Mouse (Mus musculus) limb, embryonic 13.5 days (tissue): ENCODE measurements around the gene Mrps24. TPM values are rescaled to one million over a fixed set of nuclear protein-coding genes. Genes with fewer than 3 reads are reported as not detected.

Experiments used
- ATAC-seq: fragments of 200-750 bp; cut with Nextera tagmentation; 2 replicates; pipeline ENCODE4 v1.8.0; 2017; ENCODE audit warnings: low read depth, moderate number of reproducible peaks, moderate TSS enrichment; ENCODE audit not compliant: low FRiP score
- H3K27ac ChIP-seq: fragments of 300-500 bp; sonication (generic); 2 replicates; pipeline ENCODE4 v1.5.1; 2015; ENCODE audit warnings: inconsistent platforms, mild to moderate bottlenecking, moderate library complexity
- H3K27me3 ChIP-seq: fragments of 300-500 bp; sonication (generic); 2 replicates; pipeline ENCODE4 v1.6.1; 2015; ENCODE audit warnings: mild to moderate bottlenecking, inconsistent platforms
- H3K36me3 ChIP-seq: fragments of 300-500 bp; sonication (generic); 2 replicates; pipeline ENCODE4 v1.6.1; 2015; ENCODE audit warnings: inconsistent platforms, mild to moderate bottlenecking, moderate library complexity
- H3K4me1 ChIP-seq: fragments of 300-500 bp; sonication (generic); 2 replicates; pipeline ENCODE4 v1.6.1; 2015; ENCODE audit warnings: inconsistent platforms
- H3K4me2 ChIP-seq: fragments of 300-500 bp; sonication (generic); replicated peaks from 2 replicates; pipeline ENCODE4 v1.6.1; 2015; ENCODE audit warnings: inconsistent platforms, mild to moderate bottlenecking, moderate library complexity
- H3K4me3 ChIP-seq: fragments of 300-500 bp; sonication (generic); 2 replicates; pipeline ENCODE4 v1.5.1; 2015; ENCODE audit warnings: moderate library complexity, mild to moderate bottlenecking, inconsistent platforms
- H3K9ac ChIP-seq: fragments of 300-500 bp; sonication (generic); 2 replicates; pipeline ENCODE4 v1.6.1; 2015; ENCODE audit warnings: mild to moderate bottlenecking, inconsistent platforms
- H3K9me3 ChIP-seq: fragments of 300-500 bp; sonication (generic); 2 replicates; pipeline ENCODE4 v1.6.1; 2016; ENCODE audit warnings: inconsistent platforms
- whole genome bisulfite sequencing: fragments of 180-500 bp; shearing (Covaris S2); methylation state at CpG from one replicate; pipeline ENCODE4 v1.1.7; 2015; 5-methylcytosine and 5-hydroxymethylcytosine counted together
- polyA plus RNA-seq: library from polyadenylated mRNA; unstranded; fragments of >200 nt; fragmentation: Nextera tagmentation; extraction: Ambion mirVana; gene quantifications from 2 replicates; pipeline ENCODE4 v1.2.1, GENCODE M21; 2015

The Mrps24 gene
- 171 and 175 TPM in 2 replicates for polyA plus RNA-seq

DNA sequence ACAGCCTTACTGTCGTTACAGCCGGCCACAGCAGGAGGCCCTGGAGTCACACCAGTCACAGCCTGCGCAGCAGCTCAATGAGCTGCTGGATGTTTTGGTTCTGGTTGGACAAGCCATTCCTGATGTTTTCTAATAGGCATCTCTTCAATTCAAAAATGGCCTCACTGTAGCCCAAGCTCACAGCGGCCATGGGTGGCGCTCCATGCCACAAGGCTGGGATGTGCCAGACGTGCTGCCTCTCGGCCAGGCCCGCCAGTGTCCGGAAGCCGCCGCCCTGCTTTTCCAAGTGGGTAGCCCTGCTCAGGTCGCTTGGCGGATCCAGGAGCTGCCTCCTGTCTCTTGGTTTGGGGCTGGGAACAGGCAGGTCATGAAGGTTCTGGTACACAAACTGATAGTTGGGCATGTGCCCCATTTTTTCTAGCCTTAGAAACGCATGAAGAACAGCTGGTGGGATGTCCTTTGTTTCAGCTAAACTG is at the start of gene Mrps24:
TSS of gene Mrps24 (minus strand) at position 51 of the 476 bp plus-strand sequence.
- Histone ChIP-seq H3K9me3 (no peaks in the 10 kb centered on the region), H3K4me2 (no peak within 1 kb of the TSS), H3K4me1 (no peaks in the 10 kb centered on the region), H3K27me3 (no peaks in the 10 kb centered on the region), H3K9ac (no peak within 1 kb of the TSS), H3K4me3 (no peak within 1 kb of the TSS), H3K27ac (no peak within 1 kb of the TSS), H3K36me3 (peaks cover 60% of the 10 kb centered on the region)
- WGBS = 76% methylated on average over 14 of the region's 14 CpGs
- no peak for ATAC-seq

DNA sequence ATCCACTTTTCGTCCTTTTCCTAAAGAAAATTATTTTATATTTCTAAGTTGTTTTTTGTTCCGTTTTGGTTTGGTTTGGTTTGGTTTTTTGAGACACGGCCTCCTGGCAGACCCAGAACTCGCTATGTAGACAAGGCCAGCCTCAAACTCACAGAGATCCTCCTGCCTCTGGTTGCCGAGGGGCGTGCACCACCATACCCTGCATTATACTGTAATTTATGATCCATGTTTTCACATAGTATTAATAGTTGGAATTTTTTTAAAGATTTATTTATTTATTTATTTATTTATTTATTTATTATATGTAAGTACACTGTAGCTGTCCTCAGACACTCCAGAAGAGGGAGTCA is 47.1 kb upstream of the Mrps24 start:
- no peak for ATAC-seq
- H3K9ac ChIP-seq = peak overlapping the region; percentile 92
- H3K9me3 ChIP-seq = no peaks in the 10 kb centered on the region
- peak overlapping the region; percentile 82 for H3K4me3 ChIP-seq
- 19% methylated on average over 6 of the region's 6 CpGs for WGBS
- H3K27me3 ChIP-seq = no peaks in the 10 kb centered on the region
- peak overlapping the region; percentile 80 for H3K4me2 ChIP-seq
- H3K27ac ChIP-seq = peak overlapping the region; percentile 88; the same call in 1 of the 2 replicates
- peaks cover 12% of the 10 kb centered on the region for H3K4me1 ChIP-seq
- peaks cover 3% of the 10 kb centered on the region for H3K36me3 ChIP-seq

DNA sequence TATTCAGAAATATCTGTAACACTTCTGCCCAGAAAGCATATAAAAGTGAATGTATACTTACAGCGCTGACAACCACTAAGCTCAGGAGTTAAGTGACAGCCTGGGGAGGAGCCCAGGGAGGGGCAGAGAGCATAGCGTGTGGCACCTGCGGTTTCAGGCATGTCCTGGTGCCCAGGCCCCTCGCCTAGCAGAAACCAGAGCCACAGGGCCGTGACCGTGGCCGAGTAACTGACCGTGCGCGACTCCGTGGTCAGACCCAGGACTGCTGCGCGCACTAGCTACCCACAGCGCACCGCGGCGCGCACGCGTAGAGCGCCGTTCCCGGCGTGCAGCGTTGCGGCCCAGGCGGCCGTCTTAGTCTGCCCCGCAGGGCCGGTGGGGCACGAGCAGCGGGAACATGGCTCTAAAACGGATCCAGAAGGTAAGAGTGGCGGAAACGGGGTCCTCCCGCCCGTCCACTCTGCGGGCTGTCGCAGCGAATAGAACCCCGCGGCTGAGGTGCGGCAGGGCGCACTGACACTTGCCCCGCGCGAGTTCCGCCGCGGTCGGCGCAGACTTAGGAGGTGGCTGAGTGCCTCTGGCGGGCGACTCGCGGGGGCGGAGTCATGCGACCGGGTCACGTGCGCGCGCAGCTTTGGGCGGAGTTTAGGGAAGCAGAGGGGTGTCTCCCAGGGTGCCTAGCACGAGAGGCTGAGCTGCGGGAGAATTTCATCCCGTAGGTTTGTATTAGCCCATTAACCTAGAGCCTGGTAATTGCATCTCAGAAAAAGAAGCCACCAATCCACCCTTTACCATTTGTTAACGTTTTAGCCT is 46.5 kb upstream of the Mrps24 start, which contains the start of gene Urgcp:
TSS of gene Urgcp (minus strand) at position 557 of the 813 bp plus-strand sequence.
- Histone ChIP-seq H3K4me1 (peaks cover 12% of the 10 kb centered on the region), H3K9me3 (no peaks in the 10 kb centered on the region), H3K9ac (peak within 1 kb of the TSS; percentile 92), H3K4me3 (peak within 1 kb of the TSS; percentile 82), H3K27me3 (no peaks in the 10 kb centered on the region), H3K27ac (peak within 1 kb of the TSS; percentile 88), H3K36me3 (peaks cover 3% of the 10 kb centered on the region), H3K4me2 (peak within 1 kb of the TSS; percentile 80)
- ATAC-seq = peak; percentile 98
- WGBS = under 1% methylated on average over 68 of the region's 68 CpGs

DNA sequence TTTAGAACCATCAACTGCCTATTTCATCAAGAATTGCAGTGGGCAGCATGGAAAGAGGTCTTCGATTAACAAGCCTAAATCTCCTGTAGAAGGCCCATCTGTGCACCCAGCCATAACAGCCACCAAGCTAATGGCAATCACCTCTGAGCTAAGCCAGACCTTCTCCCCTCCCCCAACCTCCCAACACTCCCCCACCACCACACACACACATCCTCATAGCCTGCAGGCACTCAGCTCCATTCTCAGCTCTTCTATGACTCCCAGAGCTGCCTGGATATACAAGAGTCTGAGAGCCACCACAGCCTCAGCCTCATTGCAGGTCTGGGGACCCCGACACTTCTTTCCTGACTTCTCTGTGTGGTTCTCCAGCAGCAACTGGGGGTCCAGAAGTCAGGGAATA is 38.3 kb upstream of the Mrps24 start:
- Histone ChIP-seq H3K9ac (no peak overlapping the region), H3K27ac (no peak overlapping the region), H3K4me1 (no peaks in the 10 kb centered on the region), H3K4me2 (no peak overlapping the region), H3K4me3 (no peak overlapping the region), H3K36me3 (peaks cover 16% of the 10 kb centered on the region), H3K9me3 (peaks cover 13% of the 10 kb centered on the region; the same call in 1 of the 2 replicates), H3K27me3 (no peaks in the 10 kb centered on the region)
- WGBS = 93% methylated on average over 2 of the region's 2 CpGs
- no peak for ATAC-seq

DNA sequence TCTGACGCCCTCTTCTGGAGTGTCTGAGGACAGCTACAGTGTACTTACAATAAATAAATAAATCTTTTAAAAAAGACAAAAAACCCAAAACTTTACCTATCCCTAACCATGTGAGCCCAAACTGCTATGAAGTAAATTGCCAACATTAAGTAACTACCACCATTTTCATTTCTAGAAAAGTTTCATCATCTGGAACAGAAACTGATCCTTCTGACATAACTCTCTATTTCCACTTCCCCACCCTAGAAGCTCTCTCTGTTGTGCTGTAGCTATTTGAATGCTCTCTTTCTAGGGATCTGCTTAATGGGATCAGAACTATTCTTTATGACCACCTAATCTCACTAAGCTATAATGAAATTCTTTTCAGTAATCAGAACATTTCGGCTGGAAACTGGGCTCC is 29.5 kb upstream of the Mrps24 start:
- 88% methylated on average over 2 of the region's 2 CpGs for WGBS
- Histone ChIP-seq H3K27me3 (no peaks in the 10 kb centered on the region), H3K9ac (no peak overlapping the region), H3K4me3 (no peak overlapping the region), H3K27ac (no peak overlapping the region), H3K4me1 (peaks cover 6% of the 10 kb centered on the region), H3K9me3 (peaks cover 10% of the 10 kb centered on the region; the same call in 1 of the 2 replicates), H3K36me3 (peaks cover 5% of the 10 kb centered on the region; the same call in 1 of the 2 replicates), H3K4me2 (no peak overlapping the region)
- ATAC-seq = no peak

DNA sequence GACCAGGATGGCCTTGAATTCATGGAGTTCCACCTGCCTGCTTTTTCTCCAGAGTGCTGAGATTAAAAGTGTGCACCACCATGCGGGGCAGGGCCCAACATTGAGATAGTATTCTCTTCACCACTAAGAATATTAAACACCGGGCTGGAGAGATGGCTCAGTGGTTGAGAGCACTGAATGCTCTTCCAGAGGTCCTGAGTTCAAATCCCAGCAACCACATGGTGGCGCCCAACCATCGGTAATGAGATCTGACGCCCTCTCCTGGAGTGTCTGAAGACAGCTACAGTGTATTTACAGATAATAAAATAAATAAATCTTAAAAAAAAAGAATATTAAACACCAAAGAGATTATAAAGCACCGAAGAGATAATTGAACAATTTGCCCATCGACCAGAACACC is 26.6 kb upstream of the Mrps24 start:
- no peak overlapping the region for H3K9ac ChIP-seq
- H3K27ac ChIP-seq = no peak overlapping the region
- peaks cover 16% of the 10 kb centered on the region for H3K4me1 ChIP-seq
- H3K36me3 ChIP-seq = no peaks in the 10 kb centered on the region
- ATAC-seq = no peak
- H3K9me3 ChIP-seq = peaks cover 5% of the 10 kb centered on the region; the same call in 1 of the 2 replicates
- WGBS = 74% methylated on average over 7 of the region's 7 CpGs
- H3K4me2 ChIP-seq = no peak overlapping the region
- no peak overlapping the region for H3K4me3 ChIP-seq
- H3K27me3 ChIP-seq = no peaks in the 10 kb centered on the region

DNA sequence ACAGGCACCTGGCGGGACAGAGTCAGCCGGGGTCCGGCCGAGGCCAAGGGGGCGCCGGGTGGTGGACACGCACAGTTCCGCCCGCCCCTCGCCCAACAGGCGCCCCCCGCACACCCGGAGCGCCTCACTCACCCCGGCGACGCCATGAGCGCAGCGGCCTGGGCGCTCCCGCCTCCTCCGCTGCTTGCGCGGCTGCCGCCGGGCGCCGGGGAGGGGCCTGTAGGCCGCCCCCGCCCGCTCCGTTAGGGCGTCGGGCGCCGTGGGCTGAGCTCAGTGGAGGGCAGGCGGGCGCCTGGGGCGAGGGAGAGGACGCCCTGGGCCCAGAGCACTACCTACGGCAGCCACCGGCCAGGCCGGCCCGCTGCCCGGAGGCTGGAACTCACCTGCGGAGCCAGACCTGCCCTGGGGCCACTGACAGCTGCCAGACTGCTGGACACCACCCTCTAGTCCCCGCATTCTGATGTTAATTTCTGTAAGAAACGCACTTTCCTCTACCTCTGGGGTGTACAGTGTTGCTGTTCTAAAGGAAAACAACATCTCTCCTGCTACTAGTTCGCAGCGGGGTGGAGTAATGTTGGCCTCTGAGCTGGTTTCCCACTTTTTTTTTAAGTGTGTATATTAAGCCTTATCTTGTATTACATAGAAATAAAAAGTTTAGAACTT is 25.6 kb upstream of the Mrps24 start:
- Histone ChIP-seq H3K27me3 (no peaks in the 10 kb centered on the region), H3K4me1 (peaks cover 16% of the 10 kb centered on the region), H3K36me3 (no peaks in the 10 kb centered on the region), H3K9me3 (no peaks in the 10 kb centered on the region), H3K9ac (peak overlapping the region; percentile 97), H3K4me2 (peak overlapping the region; percentile 88), H3K27ac (peak overlapping the region; percentile 84), H3K4me3 (peak overlapping the region; percentile 94)
- peak; percentile 91 for ATAC-seq
- WGBS = under 1% methylated on average over 45 of the region's 50 CpGs

DNA sequence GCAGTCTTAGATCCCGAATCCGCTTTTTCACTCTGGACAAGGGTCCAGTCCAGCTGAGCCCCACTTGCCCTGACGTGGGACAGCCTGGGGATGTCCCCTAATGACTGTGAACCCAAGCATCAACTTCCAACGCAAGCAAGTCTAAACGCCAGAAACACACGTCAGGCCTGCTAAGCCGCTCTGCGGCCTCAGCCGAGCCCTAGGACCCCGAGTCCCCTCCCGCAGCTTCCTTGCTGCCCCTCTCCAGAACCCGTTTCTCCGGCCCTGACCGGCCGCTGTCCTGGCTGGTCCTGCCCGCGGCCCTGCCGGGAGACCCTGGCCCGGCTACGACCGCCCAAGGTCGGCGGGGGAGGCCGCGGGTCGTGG is 25.1 kb upstream of the Mrps24 start:
- WGBS = 1% methylated on average over 26 of the region's 26 CpGs
- Histone ChIP-seq H3K27me3 (no peaks in the 10 kb centered on the region), H3K9ac (peak overlapping the region; percentile 97), H3K36me3 (no peaks in the 10 kb centered on the region), H3K4me2 (peak overlapping the region; percentile 88), H3K4me1 (peaks cover 16% of the 10 kb centered on the region), H3K9me3 (no peaks in the 10 kb centered on the region), H3K27ac (peak overlapping the region; percentile 84), H3K4me3 (peak overlapping the region; percentile 94)
- ATAC-seq = peak; percentile 72; the same call in 1 of the 2 replicates

DNA sequence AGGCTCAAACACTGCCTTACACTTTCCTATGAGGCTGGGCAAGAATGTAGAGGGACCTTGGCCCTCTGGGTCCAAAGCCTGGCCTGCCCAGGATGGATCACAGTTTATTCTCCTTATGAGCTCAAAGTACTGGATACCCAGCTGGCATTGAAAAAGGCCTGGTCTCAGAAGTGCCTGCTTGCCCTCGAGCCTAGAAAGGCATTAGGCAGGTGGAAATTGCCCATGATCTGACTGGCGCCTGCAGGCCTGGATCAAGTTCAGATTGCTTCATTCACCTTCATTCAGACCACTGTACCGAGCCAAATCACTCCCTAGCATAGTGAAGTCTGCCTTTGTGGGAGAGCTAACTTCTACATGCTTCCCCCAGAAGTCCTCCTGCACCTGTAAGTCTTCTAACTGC is 24.4 kb upstream of the Mrps24 start:
- H3K27me3 ChIP-seq = no peaks in the 10 kb centered on the region
- peak overlapping the region; percentile 43; the same call in 1 of the 2 replicates for H3K9ac ChIP-seq
- peak overlapping the region; percentile 94 for H3K4me3 ChIP-seq
- no peaks in the 10 kb centered on the region for H3K9me3 ChIP-seq
- no peak overlapping the region for H3K27ac ChIP-seq
- ATAC-seq = no peak
- no peaks in the 10 kb centered on the region for H3K36me3 ChIP-seq
- peak overlapping the region; percentile 88 for H3K4me2 ChIP-seq
- 63% methylated on average over 3 of the region's 3 CpGs for WGBS
- peaks cover 18% of the 10 kb centered on the region for H3K4me1 ChIP-seq

DNA sequence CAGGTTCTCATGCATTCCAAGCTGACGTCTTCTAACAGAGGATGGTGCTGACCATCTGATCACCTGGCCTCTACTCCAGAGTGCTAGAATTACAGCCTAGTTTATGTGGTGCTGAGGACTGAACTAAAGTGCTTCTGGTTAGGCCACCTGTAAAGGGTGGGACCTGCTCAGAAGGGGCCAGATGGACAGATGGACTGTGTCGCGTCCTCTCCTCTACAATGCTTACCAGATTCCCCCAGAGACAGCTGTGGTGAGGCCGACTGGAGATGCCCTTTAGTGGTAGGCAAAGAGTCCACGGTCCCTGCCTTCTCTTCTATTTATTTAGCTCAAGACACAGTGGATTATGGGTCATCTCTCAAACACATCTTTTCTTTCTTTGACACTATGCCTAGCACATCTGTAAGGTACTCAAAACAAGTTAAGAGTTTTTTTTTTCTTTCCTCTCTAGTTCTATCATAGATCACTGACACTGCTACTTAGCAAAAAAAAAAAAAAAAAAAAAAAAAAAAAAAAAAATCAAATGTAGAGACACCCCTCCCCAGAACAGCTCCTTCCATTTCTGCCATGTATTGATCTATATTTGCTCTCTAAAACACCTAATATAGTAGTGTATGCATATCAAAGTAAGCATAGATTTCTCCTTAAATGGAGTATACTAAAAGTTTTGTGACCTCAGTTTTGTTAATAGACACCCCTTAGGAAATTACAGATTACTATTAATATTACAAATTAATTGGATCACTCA is 23.6 kb upstream of the Mrps24 start:
- Histone ChIP-seq H3K4me1 (peaks cover 20% of the 10 kb centered on the region), H3K4me2 (no peak overlapping the region), H3K27ac (no peak overlapping the region), H3K36me3 (no peaks in the 10 kb centered on the region; the same call in 1 of the 2 replicates), H3K4me3 (no peak overlapping the region), H3K9ac (no peak overlapping the region), H3K27me3 (no peaks in the 10 kb centered on the region), H3K9me3 (no peaks in the 10 kb centered on the region)
- 72% methylated on average over 5 of the region's 5 CpGs for WGBS
- ATAC-seq = no peak

DNA sequence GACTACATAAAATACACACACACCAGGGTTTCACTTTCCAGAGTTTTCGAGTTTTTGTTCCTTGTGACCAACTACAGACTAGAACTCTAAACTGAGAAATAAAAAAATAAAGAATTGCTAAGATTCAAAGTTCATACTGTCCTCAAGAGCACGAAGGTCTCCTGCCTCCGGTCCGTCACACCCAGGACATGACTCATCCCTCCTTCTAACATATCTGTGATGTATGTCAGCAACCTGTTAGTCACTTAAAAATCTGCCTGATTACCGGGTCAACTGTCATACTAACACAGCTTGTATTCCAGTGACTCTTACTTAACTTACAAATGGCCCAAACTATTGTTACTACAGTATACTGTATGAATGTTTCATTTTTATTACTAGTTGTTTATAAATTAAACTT is 21.7 kb upstream of the Mrps24 start:
- no peak overlapping the region for H3K4me3 ChIP-seq
- no peak overlapping the region for H3K4me2 ChIP-seq
- H3K27ac ChIP-seq = no peak overlapping the region
- no peaks in the 10 kb centered on the region for H3K27me3 ChIP-seq
- H3K9me3 ChIP-seq = no peaks in the 10 kb centered on the region
- ATAC-seq = no peak
- H3K9ac ChIP-seq = no peak overlapping the region
- 90% methylated on average over 5 of the region's 5 CpGs for WGBS
- no peaks in the 10 kb centered on the region; the same call in 1 of the 2 replicates for H3K36me3 ChIP-seq
- H3K4me1 ChIP-seq = peaks cover 29% of the 10 kb centered on the region
